In the genomic region with DNA sequence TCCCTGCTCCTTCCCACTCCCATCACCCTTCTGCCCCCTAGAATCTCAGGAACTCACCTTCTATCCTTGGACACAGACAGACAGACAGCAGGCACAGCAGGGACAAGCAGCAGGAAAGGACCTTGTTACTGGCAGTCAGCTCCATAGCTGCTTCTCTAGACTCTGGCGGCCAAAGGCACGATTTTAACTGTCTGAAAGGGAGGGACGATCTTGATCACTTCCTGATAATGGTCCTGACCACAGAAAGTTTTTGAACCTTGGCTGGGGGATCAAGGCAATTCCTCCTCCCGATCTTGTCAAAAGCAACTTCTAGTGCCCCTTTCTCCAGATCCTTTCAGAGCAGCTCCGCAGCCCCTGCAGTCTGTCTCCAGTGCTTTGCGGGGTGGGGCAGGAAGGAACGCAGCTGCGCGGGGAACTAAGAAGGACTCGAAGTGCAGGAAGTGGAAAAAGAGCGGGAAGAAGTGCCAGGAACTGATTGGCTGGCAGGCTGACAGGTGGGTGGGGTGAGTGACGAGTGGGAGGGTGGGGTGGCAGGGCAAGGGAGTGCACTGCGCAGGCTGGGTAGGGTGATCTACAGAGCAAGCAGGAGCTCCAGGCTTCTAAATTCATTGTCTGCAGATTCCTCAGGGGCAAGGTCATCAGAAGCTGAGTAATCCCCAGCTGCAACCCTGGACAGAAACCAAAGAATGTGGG, we compare ENCODE assay signal across 7 mouse cellular contexts. TPM values are rescaled to one million over a fixed set of nuclear protein-coding genes. Genes with fewer than 3 reads are reported as not detected.
DNase-seq lines count a peak whose midpoint lies in the region; ATAC-seq and TF ChIP-seq lines count a peak whose summit lies in the region.

A gene (minus strand): TSS at position 442 of the 693 bp plus-strand sequence.

- TF ChIP-seq POLR2A in ES-Bruce4 (IDR thresholded peaks at IDR 0.05; ENCODE audit: insufficient read depth, low read length) = no peak
- no peak for TF ChIP-seq POLR2A in lung, adult 2 months (IDR thresholded peaks at IDR 0.05; ENCODE audit: borderline replicate concordance, extremely low read depth, low read depth, low read length)
- TF ChIP-seq POLR2A in spleen, adult 2 months (IDR thresholded peaks at IDR 0.05; ENCODE audit: low read depth, low read length) = no peak

- DNase-seq in lung, adult 2 months = peak; percentile 70
- peak; percentile 28 to 67 for DNase-seq in spleen, adult 2 months (ENCODE audit: low read depth in 1 of 2, low spot score in 2 of 2)

- H3K9me3 ChIP-seq in ES-Bruce4 (replicated peaks; ENCODE audit: control insufficient read depth, insufficient read depth, low read length, poor library complexity, severe bottlenecking) = no peaks in the 10 kb centered on the region
- no peaks in the 10 kb centered on the region for H3K9me3 ChIP-seq in erythroblast, embryonic 14.5 days (ENCODE audit: control insufficient read depth, low read length)
- H3K9me3 ChIP-seq in forebrain, embryonic 12.5 days = no peaks in the 10 kb centered on the region

- no peaks in the 10 kb centered on the region for H3K36me3 ChIP-seq in ES-Bruce4 (ENCODE audit: control insufficient read depth, insufficient read depth, low read length, poor library complexity, severe bottlenecking)
- no peaks in the 10 kb centered on the region for H3K36me3 ChIP-seq in erythroblast, embryonic 14.5 days (ENCODE audit: control insufficient read depth)
- no peaks in the 10 kb centered on the region for H3K36me3 ChIP-seq in spleen, adult 2 months (ENCODE audit: control insufficient read depth, insufficient read depth, low read length)
- no peaks in the 10 kb centered on the region for H3K36me3 ChIP-seq in forebrain, embryonic 12.5 days (replicated peaks)

- no peaks in the 10 kb centered on the region for H3K27me3 ChIP-seq in ES-Bruce4 (ENCODE audit: control insufficient read depth, insufficient read depth, low read length, poor library complexity, severe bottlenecking)
- H3K27me3 ChIP-seq in erythroblast, embryonic 14.5 days (ENCODE audit: control insufficient read depth) = no peaks in the 10 kb centered on the region
- no peaks in the 10 kb centered on the region for H3K27me3 ChIP-seq in spleen, adult 2 months (ENCODE audit: control insufficient read depth, insufficient read depth, low read length)
- no peaks in the 10 kb centered on the region for H3K27me3 ChIP-seq in forebrain, embryonic 12.5 days

- no peak within 1 kb of the TSS for H3K4me2 ChIP-seq in forebrain, embryonic 12.5 days

- H3K4me3 ChIP-seq in ES-Bruce4 (ENCODE audit: low read depth, low read length) = 0 out of 2 replicates have a peak within 1 kb of the TSS, but pooled peaks have one; percentile 9
- H3K4me3 ChIP-seq in erythroblast, embryonic 14.5 days (replicated peaks) = peak within 1 kb of the TSS; percentile 51
- peak within 1 kb of the TSS; percentile 66 for H3K4me3 ChIP-seq in lung, adult 2 months (replicated peaks; ENCODE audit: extremely low read depth, low read depth, low read length)
- peak within 1 kb of the TSS; percentile 57 for H3K4me3 ChIP-seq in spleen, adult 2 months (ENCODE audit: extremely low read depth, insufficient read depth, insufficient read length)
- no peak within 1 kb of the TSS for H3K4me3 ChIP-seq in forebrain, embryonic 12.5 days (replicated peaks)

- TF ChIP-seq EP300 in ES-Bruce4 (IDR thresholded peaks at IDR 0.05; ENCODE audit: insufficient read depth, low read depth, low read length) = no peak

- H3K4me1 ChIP-seq in ES-Bruce4 (ENCODE audit: control insufficient read depth, insufficient read depth, low read length) = no peaks in the 10 kb centered on the region
- H3K4me1 ChIP-seq in erythroblast, embryonic 14.5 days (ENCODE audit: control insufficient read depth) = peaks cover 12% of the 10 kb centered on the region
- peaks cover 2% of the 10 kb centered on the region; the same call in 1 of the 2 replicates for H3K4me1 ChIP-seq in lung, adult 2 months (ENCODE audit: control insufficient read depth, insufficient read depth, low read length)
- peaks cover 5% of the 10 kb centered on the region; the same call in 1 of the 2 replicates for H3K4me1 ChIP-seq in spleen, adult 2 months (ENCODE audit: control insufficient read depth, insufficient read depth, insufficient read length)
- peaks cover 4% of the 10 kb centered on the region; the same call in 1 of the 2 replicates for H3K4me1 ChIP-seq in forebrain, embryonic 12.5 days

- no peak for TF ChIP-seq CTCF in ES-Bruce4 (IDR thresholded peaks at IDR 0.05; ENCODE audit: low read depth, low read length)
- TF ChIP-seq CTCF in lung, adult 2 months (IDR thresholded peaks at IDR 0.05; ENCODE audit: insufficient read depth, low read length) = no peak
- no peak for TF ChIP-seq CTCF in spleen, adult 2 months (IDR thresholded peaks at IDR 0.05; ENCODE audit: extremely low read depth, insufficient read depth, insufficient read length, insufficient replicate concordance)

- H3K9ac ChIP-seq in ES-Bruce4 (ENCODE audit: low read depth, poor library complexity, severe bottlenecking) = no peak within 1 kb of the TSS
- no peak within 1 kb of the TSS for H3K9ac ChIP-seq in forebrain, embryonic 12.5 days

- no peak within 1 kb of the TSS for H3K27ac ChIP-seq in ES-Bruce4 (ENCODE audit: insufficient read depth, low read length)
- peak within 1 kb of the TSS; percentile 40; the same call in 1 of the 2 replicates for H3K27ac ChIP-seq in spleen, adult 2 months (ENCODE audit: insufficient read depth, low read length)
- no peak within 1 kb of the TSS for H3K27ac ChIP-seq in forebrain, embryonic 12.5 days

- 12% methylated on average over 13 of the region's 13 CpGs for WGBS in lung, adult 2 months
- under 1% methylated on average over 13 of the region's 13 CpGs for WGBS in spleen, adult 2 months
- 77% methylated on average over 13 of the region's 13 CpGs for WGBS in forebrain, embryonic 12.5 days

- peak; percentile 78 for ATAC-seq in activated CD4-positive, CD25-positive, alpha-beta regulatory T cell, adult 4 months
- ATAC-seq in inflammation-experienced regulatory T-cells, adult 6 months = peak; percentile 82
- ATAC-seq in forebrain, embryonic 12.5 days (ENCODE audit: low FRiP score) = no peak

RNA-seq across cellular contexts. Expression of the gene that starts here (rescaled TPM):
- polyA plus RNA-seq in ES-Bruce4 (2011; ENCODE audit: insufficient read depth, insufficient read length, low read depth, missing spikeins) = 1.8 and 3.1 TPM in 2 replicates
- 1 to 10 TPM; 8.4 to 8.9 TPM for polyA plus RNA-seq in activated CD4-positive, CD25-positive, alpha-beta regulatory T cell, adult 4 months (2017; shearing (Covaris generic))
- polyA plus RNA-seq in erythroblast, embryonic 14.5 days (2012) = not detected in 2 replicates
- 10 to 100 TPM in 1 of 3 experiments, 1 to 10 TPM in 2; 7.5 to 22.5 (median 9.2) TPM for polyA plus RNA-seq in inflammation-experienced regulatory T-cells, adult 6 months (2017; shearing (Covaris generic))
- 0.75 and 0.85 TPM in 2 replicates for polyA plus RNA-seq in lung, adult 2 months (2012; rRNA removed)
- 1.2 and 1.4 TPM in 2 replicates for polyA plus RNA-seq in spleen, adult 2 months (2012; rRNA removed)
- polyA plus RNA-seq in forebrain, embryonic 12.5 days (2016; fragmentation: Nextera tagmentation; extraction: Ambion mirVana) = 0.82 and 1.1 TPM in 2 replicates

Comparison
In these comparisons a context has a peak if more than half of its experiments do, and no peak if none do; other contexts are left out.
1. Peak in DNase-seq and H3K4me3 ChIP-seq in lung, adult 2 months; RNA of the gene not detected or under 1 TPM.